14 mouse cellular contexts compared by ENCODE assay signal in genomic region chr2:167546447-167547195, GRCm38 (mm10). TPM values are rescaled to one million over a fixed set of nuclear protein-coding genes. Genes with fewer than 3 reads are reported as not detected.
A peak's percentile ranks its signal among the peaks of the same experiment; 100 is the strongest.
DNase-seq lines count a peak whose midpoint lies in the region; ATAC-seq lines count a peak whose summit lies in the region.
"Had no signal": no experiment of that assay in that cellular context is flagged by ENCODE, and none has a peak within 500 bp of the region (broad histone marks: within the 10 kb centered on the region; RNA-seq: fewer than 3 reads in every experiment).

No protein-coding gene starts in this region.

- no peak overlapping the region for H3K4me3 ChIP-seq in heart, embryonic 10.5 days
- no peak overlapping the region for H3K4me3 ChIP-seq in embryonic facial prominence, embryonic 11.5 days (ENCODE audit: low read depth, low read length)
- H3K4me3 ChIP-seq in limb, embryonic 11.5 days (ENCODE audit: low read depth, low read length), result no peak overlapping the region
- no peak overlapping the region for H3K4me3 ChIP-seq in liver, embryonic 11.5 days (ENCODE audit: low read depth, low read length)
- H3K4me3 ChIP-seq: forebrain, embryonic 15.5 days had no signal

- H3K36me3 ChIP-seq in heart, embryonic 10.5 days, result peaks cover 9% of the 10 kb centered on the region
- no peaks in the 10 kb centered on the region; the same call in 1 of the 2 replicates for H3K36me3 ChIP-seq in embryonic facial prominence, embryonic 11.5 days (replicated peaks; ENCODE audit: control insufficient read depth, insufficient read depth, low read depth, low read length)
- peaks cover 7% of the 10 kb centered on the region for H3K36me3 ChIP-seq in limb, embryonic 11.5 days (ENCODE audit: control insufficient read depth, insufficient read depth, low read length)
- peaks cover 2% of the 10 kb centered on the region; the same call in 1 of the 2 replicates for H3K36me3 ChIP-seq in liver, embryonic 11.5 days (ENCODE audit: control insufficient read depth, insufficient read depth, low read length)
- H3K36me3 ChIP-seq: forebrain, embryonic 15.5 days had no signal

- H3K27me3 ChIP-seq in heart, embryonic 10.5 days (ENCODE audit: insufficient read depth, poor library complexity, severe bottlenecking), result peaks cover 12% of the 10 kb centered on the region; the same call in 1 of the 2 replicates
- H3K27me3 ChIP-seq in embryonic facial prominence, embryonic 11.5 days (ENCODE audit: control insufficient read depth, insufficient read depth, low read length), result no peaks in the 10 kb centered on the region
- no peaks in the 10 kb centered on the region for H3K27me3 ChIP-seq in limb, embryonic 11.5 days (ENCODE audit: control insufficient read depth, insufficient read depth, low read length)
- no peaks in the 10 kb centered on the region; the same call in 1 of the 2 replicates for H3K27me3 ChIP-seq in liver, embryonic 11.5 days (replicated peaks; ENCODE audit: control insufficient read depth, insufficient read depth, low read length)
- H3K27me3 ChIP-seq: forebrain, embryonic 15.5 days had no signal

- no peak overlapping the region for H3K4me2 ChIP-seq in embryonic facial prominence, embryonic 11.5 days (ENCODE audit: low read depth, low read length)
- no peak overlapping the region for H3K4me2 ChIP-seq in limb, embryonic 11.5 days (ENCODE audit: low read depth, severe bottlenecking)
- H3K4me2 ChIP-seq in liver, embryonic 11.5 days, result no peak overlapping the region
- H3K4me2 ChIP-seq: forebrain, embryonic 15.5 days had no signal

- H3K9ac ChIP-seq in embryonic facial prominence, embryonic 11.5 days (replicated peaks; ENCODE audit: low read length), result 0 out of 2 replicates have a peak overlapping the region, but pooled peaks have one; percentile 11
- H3K9ac ChIP-seq in limb, embryonic 11.5 days (ENCODE audit: low read length), result no peak overlapping the region
- no peak overlapping the region for H3K9ac ChIP-seq in liver, embryonic 11.5 days (ENCODE audit: low read depth, low read length)
- H3K9ac ChIP-seq: forebrain, embryonic 15.5 days had no signal

- no peak for ATAC-seq in embryonic facial prominence, embryonic 11.5 days (replicated peaks; ENCODE audit: insufficient number of reproducible peaks, low FRiP score, low TSS enrichment, low read depth)
- ATAC-seq in limb, embryonic 11.5 days (ENCODE audit: insufficient number of reproducible peaks, low FRiP score, low TSS enrichment, low read depth), result no peak
- no peak for ATAC-seq in liver, embryonic 11.5 days (replicated peaks; ENCODE audit: low FRiP score)
- ATAC-seq: forebrain, embryonic 15.5 days; inflammation-experienced regulatory T-cells, adult 6 months had no signal

- WGBS in heart, embryonic 10.5 days, result 77% methylated on average over 18 of the region's 18 CpGs
- 62% methylated on average over 18 of the region's 18 CpGs for WGBS in embryonic facial prominence, embryonic 11.5 days
- WGBS in limb, embryonic 11.5 days, result 47% methylated on average over 18 of the region's 18 CpGs
- WGBS in liver, embryonic 11.5 days, result 71% methylated on average over 18 of the region's 18 CpGs

- DNase-seq in heart, embryonic 10.5 days (ENCODE audit: low spot score), result peak; percentile 70
- DNase-seq in heart, adult 8-10 months (ENCODE audit: low spot score), result no peak
- DNase-seq in kidney, postnatal 10 days, result peak; percentile 71
- DNase-seq in kidney, adult 11 months, result no peak
- peak; percentile 22 for DNase-seq in embryonic facial prominence, embryonic 11.5 days (ENCODE audit: low spot score)
- DNase-seq in limb, embryonic 11.5 days (ENCODE audit: low spot score), result peak; percentile 57
- no peak for DNase-seq in liver, embryonic 11.5 days (ENCODE audit: low spot score)
- DNase-seq in adrenal gland, postnatal 4 days (ENCODE audit: low spot score in 2 of 2), result no peak
- DNase-seq: adrenal gland, postnatal 25 days; cerebellum, adult 11-12 months; gastrocnemius, postnatal 36 days; lung, adult 18-20 months had no signal

- H3K27ac ChIP-seq in heart, embryonic 10.5 days, result peak overlapping the region; percentile 6; the same call in 1 of the 2 replicates
- H3K27ac ChIP-seq in embryonic facial prominence, embryonic 11.5 days (replicated peaks; ENCODE audit: low read depth, low read length), result peak overlapping the region; percentile 60
- peak overlapping the region; percentile 82 for H3K27ac ChIP-seq in limb, embryonic 11.5 days (replicated peaks; ENCODE audit: low read depth, low read length)
- H3K27ac ChIP-seq in liver, embryonic 11.5 days (ENCODE audit: low read depth, low read length), result no peak overlapping the region
- H3K27ac ChIP-seq: forebrain, embryonic 15.5 days had no signal

- peaks cover 57% of the 10 kb centered on the region for H3K4me1 ChIP-seq in heart, embryonic 10.5 days
- H3K4me1 ChIP-seq in embryonic facial prominence, embryonic 11.5 days (ENCODE audit: control insufficient read depth, insufficient read depth, low read length), result peaks cover 20% of the 10 kb centered on the region
- H3K4me1 ChIP-seq in limb, embryonic 11.5 days (ENCODE audit: control insufficient read depth, insufficient read depth, low read length), result peaks cover 37% of the 10 kb centered on the region
- H3K4me1 ChIP-seq in liver, embryonic 11.5 days (replicated peaks; ENCODE audit: control insufficient read depth, insufficient read depth, low read length), result peaks cover 26% of the 10 kb centered on the region
- H3K4me1 ChIP-seq: forebrain, embryonic 15.5 days had no signal

- H3K9me3 ChIP-seq in heart, embryonic 10.5 days, result no peaks in the 10 kb centered on the region
- H3K9me3 ChIP-seq in embryonic facial prominence, embryonic 11.5 days (replicated peaks; ENCODE audit: control insufficient read depth, low read length), result no peaks in the 10 kb centered on the region
- H3K9me3 ChIP-seq in limb, embryonic 11.5 days (ENCODE audit: control insufficient read depth, low read length), result no peaks in the 10 kb centered on the region
- H3K9me3 ChIP-seq in liver, embryonic 11.5 days (ENCODE audit: control insufficient read depth, low read length), result no peaks in the 10 kb centered on the region
- H3K9me3 ChIP-seq: forebrain, embryonic 15.5 days had no signal

RNA-seq across cellular contexts. Expression of gene Snai1, which starts 8.6 kb away (rescaled TPM):
- polyA plus RNA-seq in heart, embryonic 10.5 days (2016; fragmentation: Nextera tagmentation; extraction: Ambion mirVana), result 21.8 and 42.2 TPM in 2 replicates
- 1 to 10 TPM; 1.2 to 2.2 (median 1.4) TPM for total RNA-seq in heart, adult 8-10 months (2022)
- 66.8 and 76.2 TPM in 2 replicates for polyA plus RNA-seq in embryonic facial prominence, embryonic 11.5 days (2014; fragmentation: Nextera tagmentation; extraction: Ambion mirVana)
- 102 and 104 TPM in 2 replicates for polyA plus RNA-seq in limb, embryonic 11.5 days (2014; fragmentation: Nextera tagmentation; extraction: Ambion mirVana)
- polyA plus RNA-seq in liver, embryonic 11.5 days (2014; fragmentation: Nextera tagmentation; extraction: Ambion mirVana), result 14.3 and 15.2 TPM in 2 replicates
- 10 to 100 TPM; 13.2 to 14.8 TPM for total RNA-seq in adrenal gland, postnatal 4 days (2021)
- polyA plus RNA-seq: inflammation-experienced regulatory T-cells, adult 6 months had no signal

RNA-seq across cellular contexts. Expression of gene Spata2, which starts 53.9 kb away (rescaled TPM):
- 16.5 and 17.4 TPM in 2 replicates for polyA plus RNA-seq in heart, embryonic 10.5 days (2016; fragmentation: Nextera tagmentation; extraction: Ambion mirVana)
- 10 to 100 TPM; 10.3 to 17.0 (median 15.9) TPM for total RNA-seq in heart, adult 8-10 months (2022)
- 12.1 and 13.1 TPM in 2 replicates for polyA plus RNA-seq in embryonic facial prominence, embryonic 11.5 days (2014; fragmentation: Nextera tagmentation; extraction: Ambion mirVana)
- polyA plus RNA-seq in limb, embryonic 11.5 days (2014; fragmentation: Nextera tagmentation; extraction: Ambion mirVana), result 14.6 and 16.0 TPM in 2 replicates
- polyA plus RNA-seq in liver, embryonic 11.5 days (2014; fragmentation: Nextera tagmentation; extraction: Ambion mirVana), result 16.2 and 17.5 TPM in 2 replicates
- 10 to 100 TPM; 33.9 TPM for total RNA-seq in adrenal gland, postnatal 4 days (2021)

RNA-seq across cellular contexts. Expression of gene Rnf114, which starts 54.2 kb away (rescaled TPM):
- 71.2 and 90.0 TPM in 2 replicates for polyA plus RNA-seq in heart, embryonic 10.5 days (2016; fragmentation: Nextera tagmentation; extraction: Ambion mirVana)
- 10 to 100 TPM; 66.2 to 82.2 (median 75.4) TPM for total RNA-seq in heart, adult 8-10 months (2022)
- 113 and 119 TPM in 2 replicates for polyA plus RNA-seq in embryonic facial prominence, embryonic 11.5 days (2014; fragmentation: Nextera tagmentation; extraction: Ambion mirVana)
- 111 and 114 TPM in 2 replicates for polyA plus RNA-seq in limb, embryonic 11.5 days (2014; fragmentation: Nextera tagmentation; extraction: Ambion mirVana)
- 55.9 and 57.7 TPM in 2 replicates for polyA plus RNA-seq in liver, embryonic 11.5 days (2014; fragmentation: Nextera tagmentation; extraction: Ambion mirVana)
- total RNA-seq in adrenal gland, postnatal 4 days (2021), result 10 to 100 TPM; 65.0 to 66.6 TPM

Comparison
In these comparisons a context has a peak if more than half of its experiments do, and no peak if none do; other contexts are left out.
1. DNase-seq: peak in heart, embryonic 10.5 days (single experiment), kidney, postnatal 10 days (single experiment), embryonic facial prominence, embryonic 11.5 days (single experiment) and limb, embryonic 11.5 days (single experiment); none in heart, adult 8-10 months (single experiment), kidney, adult 11 months (single experiment), liver, embryonic 11.5 days (single experiment) and adrenal gland, postnatal 4 days (0 of 2).